Mouse (Mus musculus) adrenal gland, postnatal 36 days (tissue): ENCODE measurements at regions not wholly inside any gene's neighbourhood (a gene's known extent, or its start where the extent isn't known, plus 50 kb on each side); places are given as distances from the start of the nearest gene placed in this dataset.
"Not testable (repeated sequence)": the region's sequence is repeated elsewhere in the genome, so short reads cannot be mapped to it uniquely, and the experiment has no call there.

Experiments
- DNase-seq, 2 experiments: peaks; one replicate each; pipeline ENCODE4 v3.0.0; 2021; ENCODE audit warnings: mixed read lengths in 1 of 2

GRCm38 (mm10) chr1:168680674-168681073 lies 248.6 kb upstream of the Pbx1 start:
- no peak for DNase-seq

- DNase-seq, result no peak
These were observed 244.6 kb upstream of the Pbx1 start for GRCm38 (mm10) chr1:168676418-168677413.

GRCm38 (mm10) chr1:168675741-168676140 lies 243.7 kb upstream of the Pbx1 start:
- no peak for DNase-seq

- no peak for DNase-seq
These were observed 230.8 kb upstream of the Pbx1 start for GRCm38 (mm10) chr1:168662755-168663284.

- no peak for DNase-seq
These were observed 228.9 kb upstream of the Pbx1 start for GRCm38 (mm10) chr1:168660956-168661355.

- no peak for DNase-seq
These were observed 227.5 kb upstream of the Pbx1 start for GRCm38 (mm10) chr1:168659578-168659977.

- no peak for DNase-seq
These were observed 200.8 kb upstream of the Pbx1 start for GRCm38 (mm10) chr1:168632837-168633236.

- DNase-seq, result peak in 1 of 2 experiments; percentile 13
These were observed 199.9 kb upstream of the Pbx1 start for GRCm38 (mm10) chr1:168631979-168632378.

- DNase-seq, result not testable (repeated sequence)
These were observed 169.9 kb upstream of the Pbx1 start for GRCm38 (mm10) chr1:168601967-168602366.

- DNase-seq, result no peak
These were observed 168.5 kb upstream of the Pbx1 start for GRCm38 (mm10) chr1:168600461-168601160.

GRCm38 (mm10) chr1:168598191-168598667 lies 166.2 kb upstream of the Pbx1 start:
- peak in 1 of 2 experiments; percentile 4 for DNase-seq

GRCm38 (mm10) chr1:168597495-168597894 lies 165.4 kb upstream of the Pbx1 start:
- no peak for DNase-seq

- peak; percentile 58 to 71 for DNase-seq
These were observed 152.1 kb upstream of the Pbx1 start for GRCm38 (mm10) chr1:168584137-168584536.

GRCm38 (mm10) chr1:168582434-168582833 lies 150.4 kb upstream of the Pbx1 start:
- no peak for DNase-seq

- DNase-seq, result no peak
These were observed 138.0 kb upstream of the Pbx1 start for GRCm38 (mm10) chr1:168569930-168570515.

- DNase-seq, result no peak
These were observed 120.3 kb upstream of the Pbx1 start for GRCm38 (mm10) chr1:168552394-168552793.

- DNase-seq, result no peak
These were observed 117.9 kb upstream of the Pbx1 start for GRCm38 (mm10) chr1:168549807-168550435.

- DNase-seq, result no peak
These were observed 114.1 kb upstream of the Pbx1 start for GRCm38 (mm10) chr1:168546156-168546555.

- DNase-seq, result no peak
These were observed 113.2 kb upstream of the Pbx1 start for GRCm38 (mm10) chr1:168545072-168545780.

- DNase-seq, result no peak
These were observed 109.2 kb upstream of the Pbx1 start for GRCm38 (mm10) chr1:168541231-168541630.

- DNase-seq, result peak in 1 of 2 experiments; percentile 17
These were observed 86.0 kb upstream of the Pbx1 start for GRCm38 (mm10) chr1:168518087-168518486.
